Mouse (Mus musculus): ENCODE measurements at regions not wholly inside any gene's neighbourhood (a gene's known extent, or its start where the extent isn't known, plus 50 kb on each side); places are given as distances from the start of the nearest gene placed in this dataset.

- Histone ChIP-seq H3K27ac (ENCODE audit: insufficient read depth, low read depth, low read length) (no peak overlapping the region), H3K36me3 (ENCODE audit: control insufficient read depth, insufficient read depth, low read length) (no peaks in the 10 kb centered on the region), H3K27me3 (replicated peaks; ENCODE audit: control insufficient read depth, insufficient read depth, low read length) (no peaks in the 10 kb centered on the region), H3K4me3 (ENCODE audit: insufficient read depth, low read depth, low read length) (no peak overlapping the region), H3K4me1 (ENCODE audit: control insufficient read depth, insufficient read depth, low read length) (no peaks in the 10 kb centered on the region)
- WGBS: 63% methylated on average over 4 of the region's 4 CpGs
- TF ChIP-seq CTCF (conservative IDR thresholded peaks at IDR 0.05; ENCODE audit: insufficient read depth, insufficient read length, low read depth, low read length) (no peak), POLR2A (IDR thresholded peaks at IDR 0.05; ENCODE audit: low read depth, low read length) (no peak)
- DNase-seq: no peak
These were observed 148.4 kb downstream of the Tm4sf1 start for GRCm38 (mm10) chr3:57153177-57153948.

- Histone ChIP-seq H3K4me3 (ENCODE audit: insufficient read depth, low read depth, low read length) (no peak overlapping the region), H3K36me3 (ENCODE audit: control insufficient read depth, insufficient read depth, low read length) (no peaks in the 10 kb centered on the region), H3K27me3 (replicated peaks; ENCODE audit: control insufficient read depth, insufficient read depth, low read length) (no peaks in the 10 kb centered on the region), H3K4me1 (ENCODE audit: control insufficient read depth, insufficient read depth, low read length) (no peaks in the 10 kb centered on the region), H3K27ac (ENCODE audit: insufficient read depth, low read depth, low read length) (no peak overlapping the region)
- 84% methylated on average over 3 of the region's 3 CpGs for WGBS
- DNase-seq: no peak
- TF ChIP-seq CTCF (conservative IDR thresholded peaks at IDR 0.05; ENCODE audit: insufficient read depth, insufficient read length, low read depth, low read length) (no peak), POLR2A (IDR thresholded peaks at IDR 0.05; ENCODE audit: low read depth, low read length) (no peak)
These were observed 152.6 kb downstream of the Tm4sf1 start for GRCm38 (mm10) chr3:57149156-57149555.

- no peaks in the 10 kb centered on the region for H3K36me3 ChIP-seq (ENCODE audit: control insufficient read depth, insufficient read depth, low read length)
- H3K27ac ChIP-seq (ENCODE audit: insufficient read depth, low read depth, low read length): no peak overlapping the region
- DNase-seq: no peak
- H3K4me1 ChIP-seq (ENCODE audit: control insufficient read depth, insufficient read depth, low read length): no peaks in the 10 kb centered on the region
- H3K4me3 ChIP-seq (ENCODE audit: insufficient read depth, low read depth, low read length): peak overlapping the region; percentile 40; the same call in 1 of the 2 replicates
- WGBS: 17% methylated on average over 24 of the region's 24 CpGs
- H3K27me3 ChIP-seq (replicated peaks; ENCODE audit: control insufficient read depth, insufficient read depth, low read length): no peaks in the 10 kb centered on the region
- no peak for TF ChIP-seq CTCF (conservative IDR thresholded peaks at IDR 0.05; ENCODE audit: insufficient read depth, insufficient read length, low read depth, low read length)
These were observed 164.9 kb downstream of the Tm4sf1 start for GRCm38 (mm10) chr3:57136847-57137246.

- WGBS: 81% methylated on average over 2 of the region's 2 CpGs
- TF ChIP-seq POLR2A (IDR thresholded peaks at IDR 0.05; ENCODE audit: low read depth, low read length) (no peak), CTCF (conservative IDR thresholded peaks at IDR 0.05; ENCODE audit: insufficient read depth, insufficient read length, low read depth, low read length) (no peak)
- H3K27me3 ChIP-seq (replicated peaks; ENCODE audit: control insufficient read depth, insufficient read depth, low read length): no peaks in the 10 kb centered on the region
- no peak for DNase-seq
- H3K36me3 ChIP-seq (ENCODE audit: control insufficient read depth, insufficient read depth, low read length): no peaks in the 10 kb centered on the region
- H3K4me1 ChIP-seq (ENCODE audit: control insufficient read depth, insufficient read depth, low read length): no peaks in the 10 kb centered on the region
- no peak overlapping the region for H3K4me3 ChIP-seq (ENCODE audit: insufficient read depth, low read depth, low read length)
- H3K27ac ChIP-seq (ENCODE audit: insufficient read depth, low read depth, low read length): no peak overlapping the region
These were observed 173.2 kb downstream of the Tm4sf1 start for GRCm38 (mm10) chr3:57128606-57129005.

- TF ChIP-seq CTCF (conservative IDR thresholded peaks at IDR 0.05; ENCODE audit: insufficient read depth, insufficient read length, low read depth, low read length): no peak
- no peak for TF ChIP-seq POLR2A (IDR thresholded peaks at IDR 0.05; ENCODE audit: low read depth, low read length)
- no peak for DNase-seq
- Histone ChIP-seq H3K4me3 (ENCODE audit: insufficient read depth, low read depth, low read length) (no peak overlapping the region), H3K27ac (ENCODE audit: insufficient read depth, low read depth, low read length) (no peak overlapping the region), H3K4me1 (ENCODE audit: control insufficient read depth, insufficient read depth, low read length) (no peaks in the 10 kb centered on the region), H3K36me3 (ENCODE audit: control insufficient read depth, insufficient read depth, low read length) (no peaks in the 10 kb centered on the region), H3K27me3 (replicated peaks; ENCODE audit: control insufficient read depth, insufficient read depth, low read length) (no peaks in the 10 kb centered on the region)
- 70% methylated on average over 4 of the region's 4 CpGs for WGBS
These were observed 175.8 kb downstream of the Tm4sf1 start for GRCm38 (mm10) chr3:57125792-57126485.

GRCm38 (mm10) chr3:57118016-57118415 is 183.8 kb downstream of the Tm4sf1 start:
- Histone ChIP-seq H3K27ac (ENCODE audit: insufficient read depth, low read depth, low read length) (no peak overlapping the region), H3K27me3 (replicated peaks; ENCODE audit: control insufficient read depth, insufficient read depth, low read length) (no peaks in the 10 kb centered on the region), H3K4me1 (ENCODE audit: control insufficient read depth, insufficient read depth, low read length) (no peaks in the 10 kb centered on the region), H3K36me3 (ENCODE audit: control insufficient read depth, insufficient read depth, low read length) (no peaks in the 10 kb centered on the region), H3K4me3 (ENCODE audit: insufficient read depth, low read depth, low read length) (no peak overlapping the region)
- WGBS: 92% methylated on average over 1 of the region's 1 CpGs
- TF ChIP-seq POLR2A (IDR thresholded peaks at IDR 0.05; ENCODE audit: low read depth, low read length) (no peak), CTCF (conservative IDR thresholded peaks at IDR 0.05; ENCODE audit: insufficient read depth, insufficient read length, low read depth, low read length) (no peak)
- DNase-seq: no peak

GRCm38 (mm10) chr3:57102254-57102653 is 199.5 kb downstream of the Tm4sf1 start:
- WGBS: 67% methylated on average over 2 of the region's 2 CpGs
- H3K27ac ChIP-seq (ENCODE audit: insufficient read depth, low read depth, low read length): no peak overlapping the region
- H3K27me3 ChIP-seq (replicated peaks; ENCODE audit: control insufficient read depth, insufficient read depth, low read length): no peaks in the 10 kb centered on the region
- no peak overlapping the region for H3K4me3 ChIP-seq (ENCODE audit: insufficient read depth, low read depth, low read length)
- no peaks in the 10 kb centered on the region for H3K36me3 ChIP-seq (ENCODE audit: control insufficient read depth, insufficient read depth, low read length)
- H3K4me1 ChIP-seq (ENCODE audit: control insufficient read depth, insufficient read depth, low read length): no peaks in the 10 kb centered on the region
- DNase-seq: no peak
- TF ChIP-seq POLR2A (IDR thresholded peaks at IDR 0.05; ENCODE audit: low read depth, low read length) (no peak), CTCF (conservative IDR thresholded peaks at IDR 0.05; ENCODE audit: insufficient read depth, insufficient read length, low read depth, low read length) (no peak)

All from kidney, adult 2 months (tissue).